ENCODE assay signal across 8 mouse cellular contexts in genomic region chr4:155233878-155234277, GRCm38 (mm10). TPM values are rescaled to one million over a fixed set of nuclear protein-coding genes. Genes with fewer than 3 reads are reported as not detected.
DNase-seq lines count a peak whose midpoint lies in the region; ATAC-seq lines count a peak whose summit lies in the region.

No protein-coding gene starts in this region.

- H3K27me3 ChIP-seq in embryonic facial prominence, embryonic 10.5 days (replicated peaks; ENCODE audit: low read depth, poor library complexity, severe bottlenecking), result no peaks in the 10 kb centered on the region
- H3K27me3 ChIP-seq in intestine, embryonic 15.5 days (replicated peaks), result no peaks in the 10 kb centered on the region

- H3K36me3 ChIP-seq in embryonic facial prominence, embryonic 10.5 days (replicated peaks), result no peaks in the 10 kb centered on the region
- no peaks in the 10 kb centered on the region for H3K36me3 ChIP-seq in intestine, embryonic 15.5 days
- no peaks in the 10 kb centered on the region for H3K36me3 ChIP-seq in macrophage (ENCODE audit: inconsistent target)

- H3K4me3 ChIP-seq in embryonic facial prominence, embryonic 10.5 days, result no peak overlapping the region
- H3K4me3 ChIP-seq in intestine, embryonic 15.5 days (replicated peaks), result no peak overlapping the region
- H3K4me3 ChIP-seq in macrophage (ENCODE audit: inconsistent target), result no peak overlapping the region

- 39% methylated on average over 10 of the region's 10 CpGs for WGBS in embryonic facial prominence, embryonic 10.5 days
- 14% methylated on average over 10 of the region's 10 CpGs for WGBS in intestine, embryonic 15.5 days
- 33% methylated on average over 10 of the region's 10 CpGs for WGBS in macrophage (ENCODE audit: missing documents)

- peaks cover 54% of the 10 kb centered on the region for H3K4me1 ChIP-seq in embryonic facial prominence, embryonic 10.5 days
- H3K4me1 ChIP-seq in intestine, embryonic 15.5 days (replicated peaks), result peaks cover 56% of the 10 kb centered on the region

- H3K79me2 ChIP-seq in macrophage (ENCODE audit: inconsistent target), result no peaks in the 10 kb centered on the region

- no peaks in the 10 kb centered on the region for H3K9me3 ChIP-seq in embryonic facial prominence, embryonic 10.5 days
- no peaks in the 10 kb centered on the region for H3K9me3 ChIP-seq in intestine, embryonic 15.5 days

- peak; percentile 60 for ATAC-seq in intestine, embryonic 15.5 days

- H3K27ac ChIP-seq in embryonic facial prominence, embryonic 10.5 days (replicated peaks), result peak overlapping the region; percentile 91
- H3K27ac ChIP-seq in intestine, embryonic 15.5 days, result peak overlapping the region; percentile 98
- H3K27ac ChIP-seq in macrophage, result peak overlapping the region; percentile 99

- H3K4me2 ChIP-seq in intestine, embryonic 15.5 days (replicated peaks), result peak overlapping the region; percentile 50

- H3K9ac ChIP-seq in intestine, embryonic 15.5 days, result peak overlapping the region; percentile 34

- intact Hi-C loops in left cerebral cortex, postnatal 10 days (cut with DNase I), result no loop called here

- DNase-seq in layer of hippocampus, adult 11-12 months (ENCODE audit: low spot score), result peak; percentile 86
- no peak for DNase-seq in layer of hippocampus, adult 9-10 months (ENCODE audit: low spot score)
- DNase-seq in embryonic facial prominence, embryonic 10.5 days (ENCODE audit: low spot score), result peak; percentile 65
- DNase-seq in gastrocnemius, postnatal 4 days (ENCODE audit: low spot score in 2 of 2), result peak; percentile 74 to 87
- DNase-seq in left cerebral cortex, postnatal 10 days (ENCODE audit: extremely low spot score in 1 of 2, low spot score in 2 of 2), result peak; percentile 78 to 88
- peak; percentile 81 for DNase-seq in telencephalon, adult 2 months (ENCODE audit: low read depth, low spot score)

RNA-seq across cellular contexts. Expression of gene Ski, which starts 11.5 kb away (rescaled TPM):
- polyA plus RNA-seq in embryonic facial prominence, embryonic 10.5 days (2016; fragmentation: Nextera tagmentation; extraction: Ambion mirVana), result 8.5 and 10.7 TPM in 2 replicates
- total RNA-seq in gastrocnemius, postnatal 4 days (2021), result 100 to 1,000 TPM; 133 to 138 TPM
- polyA plus RNA-seq in intestine, embryonic 15.5 days (2015; fragmentation: Nextera tagmentation; extraction: Ambion mirVana), result 13.3 and 13.8 TPM in 2 replicates
- total RNA-seq in left cerebral cortex, postnatal 10 days (2021), result 100 to 1,000 TPM; 108 to 111 TPM
- 10 to 100 TPM; 17.1 to 57.4 (median 34.0) TPM for total RNA-seq in macrophage (2018; cell fraction: chromatin; rRNA removed)
- total RNA-seq in macrophage (2018; cell fraction: cytosol; rRNA removed), result 10 to 100 TPM; 23.8 to 66.1 (median 41.1) TPM
- total RNA-seq in macrophage (2018; cell fraction: nucleus; rRNA removed), result 10 to 100 TPM; 24.7 to 87.0 (median 49.1) TPM
- 39.6 to 44.6 TPM (median 40.4 TPM) in 3 replicates for polyA plus RNA-seq in macrophage (2018)

RNA-seq across cellular contexts. Expression of gene Faap20, which starts 15.7 kb away (rescaled TPM):
- 99.6 and 100 TPM in 2 replicates for polyA plus RNA-seq in embryonic facial prominence, embryonic 10.5 days (2016; fragmentation: Nextera tagmentation; extraction: Ambion mirVana)
- 10 to 100 TPM; 41.0 to 44.3 TPM for total RNA-seq in gastrocnemius, postnatal 4 days (2021)
- 64.1 and 74.9 TPM in 2 replicates for polyA plus RNA-seq in intestine, embryonic 15.5 days (2015; fragmentation: Nextera tagmentation; extraction: Ambion mirVana)
- 10 to 100 TPM; 25.4 to 26.2 TPM for total RNA-seq in left cerebral cortex, postnatal 10 days (2021)
- 10 to 100 TPM in 14 of 26 experiments, 1 to 10 TPM in 12; 3.1 to 24.2 (median 10.2) TPM for total RNA-seq in macrophage (2018; cell fraction: chromatin; rRNA removed)
- total RNA-seq in macrophage (2018; cell fraction: cytosol; rRNA removed), result 10 to 100 TPM; 18.2 to 31.7 (median 26.4) TPM
- 10 to 100 TPM in 25 of 26 experiments, 1 to 10 TPM in 1; 8.5 to 34.7 (median 19.5) TPM for total RNA-seq in macrophage (2018; cell fraction: nucleus; rRNA removed)
- 10.5 to 23.7 TPM (median 21.3 TPM) in 3 replicates for polyA plus RNA-seq in macrophage (2018)
